Mouse (Mus musculus) adrenal gland (tissue): ENCODE measurements around the gene Pth1r.

Experiments
- intact Hi-C: fragments of 180-260 bp; cut with DNase I; formaldehyde crosslinking; loops from one replicate; pipeline ENCODE4 v1.15.1; 2025

Pth1r gene

GRCm38 (mm10) chr9:110750404-110751187, 3.7 kb upstream of the Pth1r start:
- intact Hi-C loops = no loop called here

GRCm38 (mm10) chr9:110748451-110748850, 1.5 kb upstream of the Pth1r start:
- intact Hi-C loops = no loop called here

- intact Hi-C loops = no loop called here
These were observed 707 bp downstream of the Pth1r start for GRCm38 (mm10) chr9:110746238-110746637.

GRCm38 (mm10) chr9:110745752-110746151, 1.2 kb downstream of the Pth1r start:
- intact Hi-C loops = no loop called here

GRCm38 (mm10) chr9:110743456-110744323, 3.3 kb downstream of the Pth1r start:
- intact Hi-C loops = no loop called here

- intact Hi-C loops = no loop called here
These were observed 3.9 kb downstream of the Pth1r start for GRCm38 (mm10) chr9:110742951-110743455.

GRCm38 (mm10) chr9:110742295-110742950, 4.5 kb downstream of the Pth1r start:
- intact Hi-C loops = no loop called here

- intact Hi-C loops = no loop called here
These were observed 5.1 kb downstream of the Pth1r start, which contains the start of gene Myl3 for GRCm38 (mm10) chr9:110741711-110742294. TSS of gene Myl3 (plus strand) at chr9:110741861.

GRCm38 (mm10) chr9:110739961-110740360, 7.0 kb downstream of the Pth1r start:
- intact Hi-C loops = no loop called here

- intact Hi-C loops = no loop called here
These were observed 8.9 kb downstream of the Pth1r start for GRCm38 (mm10) chr9:110738054-110738453.

GRCm38 (mm10) chr9:110736362-110736761, 10.6 kb downstream of the Pth1r start:
- intact Hi-C loops = no loop called here

- intact Hi-C loops = no loop called here
These were observed 12.8 kb downstream of the Pth1r start for GRCm38 (mm10) chr9:110734154-110734553.

- intact Hi-C loops = no loop called here
These were observed 13.8 kb downstream of the Pth1r start for GRCm38 (mm10) chr9:110733102-110733501.

GRCm38 (mm10) chr9:110732623-110733022, 14.3 kb downstream of the Pth1r start:
- intact Hi-C loops = no loop called here

GRCm38 (mm10) chr9:110731859-110732258, 15.1 kb downstream of the Pth1r start:
- intact Hi-C loops = no loop called here

GRCm38 (mm10) chr9:110729841-110730240, 17.1 kb downstream of the Pth1r start:
- intact Hi-C loops = loop anchor here (5.0 kb wide), 1 partner anchor 47 kb away; no protein-coding TSS in a partner anchor

- intact Hi-C loops = loop anchor here (5.0 kb wide), 1 partner anchor 50 kb away; no protein-coding TSS in a partner anchor
These were observed 20.1 kb downstream of the Pth1r start for GRCm38 (mm10) chr9:110726867-110727266.

GRCm38 (mm10) chr9:110725721-110726135, 21.2 kb downstream of the Pth1r start:
- intact Hi-C loops = loop anchor here (5.0 kb wide), 1 partner anchor 52 kb away; no protein-coding TSS in a partner anchor

- intact Hi-C loops = no loop called here
These were observed 24.9 kb downstream of the Pth1r start for GRCm38 (mm10) chr9:110722060-110722459.

GRCm38 (mm10) chr9:110719977-110720376, 27.0 kb downstream of the Pth1r start:
- intact Hi-C loops = loop anchor here (5.0 kb wide), 2 partner anchors 37 to 152 kb away; no protein-coding TSS in a partner anchor

GRCm38 (mm10) chr9:110718810-110719209, 28.1 kb downstream of the Pth1r start:
- intact Hi-C loops = loop anchor here (5.0 kb wide), 2 partner anchors 38 to 153 kb away; no protein-coding TSS in a partner anchor
